Mouse (Mus musculus) limb, embryonic 15.5 days (tissue): ENCODE measurements at regions not wholly inside any gene's neighbourhood (a gene's known extent, or its start where the extent isn't known, plus 50 kb on each side); places are given as distances from the start of the nearest gene placed in this dataset.

ENCODE experiments used
- ATAC-seq: fragments of 200-750 bp; cut with Nextera tagmentation; 2 replicates; pipeline ENCODE4 v1.8.0; 2017; ENCODE audit warnings: low read depth, moderate TSS enrichment; ENCODE audit not compliant: insufficient number of reproducible peaks, low FRiP score, low TSS enrichment
- H3K27ac ChIP-seq: fragments of 300-500 bp; sonication (generic); 2 replicates; pipeline ENCODE4 v1.5.1; 2015; ENCODE audit warnings: moderate library complexity, mild to moderate bottlenecking, inconsistent platforms
- H3K27me3 ChIP-seq: fragments of 300-500 bp; sonication (generic); 2 replicates; pipeline ENCODE4 v1.6.1; 2015; ENCODE audit warnings: inconsistent platforms
- H3K36me3 ChIP-seq: fragments of 300-500 bp; sonication (generic); 2 replicates; pipeline ENCODE4 v1.6.1; 2015; ENCODE audit warnings: inconsistent platforms
- H3K4me1 ChIP-seq: fragments of 300-500 bp; sonication (generic); 2 replicates; pipeline ENCODE4 v1.6.1; 2015; ENCODE audit warnings: inconsistent platforms
- H3K4me2 ChIP-seq: fragments of 300-500 bp; sonication (generic); 2 replicates; pipeline ENCODE4 v1.6.1; 2015; ENCODE audit warnings: mild to moderate bottlenecking, inconsistent platforms
- H3K4me3 ChIP-seq: fragments of 300-500 bp; sonication (generic); 2 replicates; pipeline ENCODE4 v1.5.1; 2015; ENCODE audit warnings: mild to moderate bottlenecking, inconsistent platforms
- H3K9ac ChIP-seq: fragments of 300-500 bp; sonication (generic); 2 replicates; pipeline ENCODE4 v1.6.1; 2015; ENCODE audit warnings: inconsistent platforms
- H3K9me3 ChIP-seq: fragments of 300-500 bp; sonication (generic); 2 replicates; pipeline ENCODE4 v1.6.1; 2016; ENCODE audit warnings: inconsistent platforms
- WGBS: fragments of 180-500 bp; shearing (Covaris S2); methylation state at CpG from one replicate; pipeline ENCODE4 v1.1.7; 2015; 5-methylcytosine and 5-hydroxymethylcytosine counted together

DNA sequence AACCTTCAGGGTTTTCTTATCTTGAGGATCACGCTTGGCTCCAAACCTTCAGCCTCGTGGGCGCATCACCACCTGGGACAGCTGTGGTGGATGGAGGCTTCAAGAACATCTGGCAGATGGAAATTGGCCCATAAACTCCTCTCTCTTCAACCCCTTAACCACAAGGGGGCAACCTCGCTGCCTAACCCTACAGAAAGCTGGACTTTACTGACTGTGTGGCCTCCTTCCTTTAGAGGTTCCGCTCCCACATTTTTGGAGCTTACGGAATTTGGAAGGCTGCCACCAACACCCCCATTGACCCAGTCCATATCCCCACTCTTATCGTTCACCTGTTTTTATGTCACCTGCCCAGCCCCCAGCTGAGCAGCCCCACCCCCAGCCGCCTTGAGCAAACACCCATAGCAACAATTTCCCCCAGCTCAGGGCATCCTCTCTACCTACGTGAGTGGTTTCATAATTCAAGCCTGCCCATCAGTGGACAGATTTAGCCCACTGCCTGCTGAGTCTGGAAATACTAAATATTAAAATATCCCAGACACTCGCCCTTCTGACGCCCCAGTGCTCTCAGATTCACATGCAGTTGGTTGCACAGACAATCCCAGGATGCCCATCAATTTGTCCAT lies 167.0 kb upstream of the Slc22a22 start:
- H3K9me3 ChIP-seq: no peaks in the 10 kb centered on the region
- H3K4me1 ChIP-seq: peaks cover 5% of the 10 kb centered on the region; the same call in 1 of the 2 replicates
- ATAC-seq: no peak
- H3K9ac ChIP-seq: no peak overlapping the region
- no peak overlapping the region for H3K4me3 ChIP-seq
- H3K4me2 ChIP-seq: no peak overlapping the region
- 47% methylated on average over 11 of the region's 11 CpGs for WGBS
- H3K36me3 ChIP-seq: no peaks in the 10 kb centered on the region
- H3K27me3 ChIP-seq: no peaks in the 10 kb centered on the region
- no peak overlapping the region for H3K27ac ChIP-seq

DNA sequence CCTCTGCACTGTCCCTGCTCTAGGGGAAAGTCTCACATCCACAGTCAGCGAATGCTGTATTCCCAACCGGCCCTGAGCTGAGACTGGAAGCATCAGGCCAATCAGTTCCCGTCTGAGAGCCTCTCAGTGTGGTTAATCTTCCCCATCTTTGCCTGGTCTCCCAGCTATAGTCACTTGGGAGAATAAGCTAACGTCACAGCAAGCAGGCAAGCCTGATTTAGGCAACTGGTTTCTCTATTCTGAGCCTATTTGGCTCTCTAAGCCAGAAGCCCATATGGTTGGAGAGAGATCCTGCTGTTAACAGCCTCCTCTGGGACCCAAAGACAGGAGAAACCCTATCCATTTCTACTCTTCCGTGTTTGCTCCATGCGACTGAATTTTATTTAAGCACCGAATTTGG lies 161.7 kb upstream of the Slc22a22 start:
- H3K9ac ChIP-seq: no peak overlapping the region
- H3K9me3 ChIP-seq: no peaks in the 10 kb centered on the region
- H3K27me3 ChIP-seq: no peaks in the 10 kb centered on the region
- no peak overlapping the region for H3K4me3 ChIP-seq
- no peaks in the 10 kb centered on the region for H3K36me3 ChIP-seq
- H3K27ac ChIP-seq: no peak overlapping the region
- 62% methylated on average over 7 of the region's 7 CpGs for WGBS
- H3K4me1 ChIP-seq: no peaks in the 10 kb centered on the region
- no peak for ATAC-seq
- no peak overlapping the region for H3K4me2 ChIP-seq

DNA sequence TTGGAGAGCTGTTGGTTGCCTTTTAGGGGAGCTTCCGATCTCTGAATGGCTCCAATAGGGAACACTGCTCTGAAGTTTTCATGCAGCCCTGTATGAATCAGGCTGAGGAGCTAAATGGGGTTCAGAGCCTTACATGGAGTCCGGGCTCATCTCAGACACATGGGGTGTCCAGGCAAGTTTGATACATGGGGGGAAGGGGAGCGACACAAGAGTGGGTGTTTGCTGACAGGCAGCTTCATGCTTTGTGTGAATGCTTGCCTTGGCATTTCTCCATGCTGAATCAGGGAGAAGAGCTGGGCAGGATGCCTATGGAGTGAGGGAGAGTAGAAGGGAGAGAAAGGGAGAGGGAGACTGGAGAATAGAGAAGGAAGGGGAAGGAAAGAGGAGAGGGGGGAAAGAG lies 155.6 kb upstream of the Slc22a22 start:
- no peak overlapping the region for H3K9ac ChIP-seq
- H3K9me3 ChIP-seq: no peaks in the 10 kb centered on the region
- no peak overlapping the region for H3K4me3 ChIP-seq
- WGBS: 69% methylated on average over 3 of the region's 3 CpGs
- H3K27ac ChIP-seq: no peak overlapping the region
- H3K36me3 ChIP-seq: no peaks in the 10 kb centered on the region
- H3K27me3 ChIP-seq: no peaks in the 10 kb centered on the region
- no peak overlapping the region for H3K4me2 ChIP-seq
- no peak for ATAC-seq
- H3K4me1 ChIP-seq: no peaks in the 10 kb centered on the region

DNA sequence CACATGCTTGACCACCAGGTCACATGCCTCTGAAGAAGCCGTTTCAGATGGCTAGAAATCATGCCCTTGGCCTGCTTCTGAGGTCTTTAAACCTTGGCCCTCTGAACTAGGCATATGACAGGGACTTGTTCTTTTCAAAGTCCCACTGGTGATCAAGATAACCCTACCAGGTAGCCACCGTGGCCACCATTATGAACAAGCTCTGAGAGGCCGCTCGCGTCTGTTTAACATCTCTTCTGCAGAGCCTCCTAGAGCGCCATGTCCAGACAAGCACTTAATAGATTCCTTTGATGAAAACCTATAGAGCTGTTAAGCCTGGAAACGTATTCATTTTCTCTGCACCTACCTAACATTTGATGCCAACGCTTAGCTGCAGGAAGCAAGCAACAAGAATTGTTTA lies 155.1 kb upstream of the Slc22a22 start:
- 78% methylated on average over 8 of the region's 8 CpGs for WGBS
- H3K4me1 ChIP-seq: no peaks in the 10 kb centered on the region
- H3K27ac ChIP-seq: no peak overlapping the region
- no peaks in the 10 kb centered on the region for H3K36me3 ChIP-seq
- no peak for ATAC-seq
- H3K4me2 ChIP-seq: no peak overlapping the region
- no peak overlapping the region for H3K9ac ChIP-seq
- H3K9me3 ChIP-seq: no peaks in the 10 kb centered on the region
- no peaks in the 10 kb centered on the region for H3K27me3 ChIP-seq
- H3K4me3 ChIP-seq: no peak overlapping the region

DNA sequence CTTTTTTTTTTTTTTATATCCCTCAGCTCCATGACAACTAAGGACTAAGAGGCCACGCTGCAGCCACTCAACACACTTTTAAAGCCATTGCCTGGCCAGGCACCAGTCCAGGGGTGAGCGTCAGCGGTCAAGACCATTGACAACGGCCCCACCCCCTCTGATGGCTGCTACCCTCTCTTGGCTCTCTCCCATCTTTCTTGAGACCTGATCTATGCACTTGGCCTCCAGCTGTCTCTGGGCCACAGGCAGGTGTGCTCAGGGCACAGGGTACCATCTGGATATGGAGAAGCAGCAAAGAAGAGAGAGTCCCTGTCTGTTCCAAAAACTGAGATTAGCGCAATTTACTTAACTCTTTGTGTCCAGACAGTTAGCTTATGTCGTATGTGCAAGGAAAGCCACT lies 141.0 kb upstream of the Slc22a22 start:
- no peaks in the 10 kb centered on the region for H3K9me3 ChIP-seq
- no peak overlapping the region for H3K9ac ChIP-seq
- H3K4me2 ChIP-seq: no peak overlapping the region
- H3K27me3 ChIP-seq: no peaks in the 10 kb centered on the region
- no peak overlapping the region for H3K4me3 ChIP-seq
- no peaks in the 10 kb centered on the region for H3K36me3 ChIP-seq
- no peak overlapping the region for H3K27ac ChIP-seq
- H3K4me1 ChIP-seq: 0 out of 2 replicates have a peak, but pooled peaks cover 2% of the 10 kb centered on the region
- WGBS: 84% methylated on average over 6 of the region's 6 CpGs
- ATAC-seq: no peak

DNA sequence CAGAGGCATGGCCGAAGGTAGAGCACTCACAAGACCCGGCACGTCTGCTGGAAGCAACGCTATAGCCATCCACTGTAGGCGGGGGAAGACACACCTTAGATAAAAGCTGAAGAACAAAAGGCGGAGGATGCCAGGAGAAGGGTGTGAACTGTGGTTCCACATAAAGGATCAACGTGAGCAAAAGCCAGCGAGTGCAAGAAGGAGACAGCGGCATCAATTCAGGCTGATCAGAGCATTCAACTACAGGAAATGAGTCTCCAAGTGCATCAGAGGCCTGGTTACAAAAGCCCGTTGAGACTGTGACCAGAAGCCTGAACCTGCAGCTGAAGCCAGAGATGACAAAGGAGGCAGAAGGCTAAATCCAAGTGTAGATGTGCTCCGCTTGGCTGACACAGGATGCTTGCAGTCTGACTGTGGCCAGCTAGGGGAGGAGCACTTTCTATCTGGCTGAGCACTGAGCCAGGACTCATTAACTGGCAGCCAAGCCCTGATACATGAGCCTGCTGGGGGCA lies 139.5 kb upstream of the Slc22a22 start:
- WGBS: 43% methylated on average over 11 of the region's 11 CpGs
- H3K4me1 ChIP-seq: 0 out of 2 replicates have a peak, but pooled peaks cover 2% of the 10 kb centered on the region
- H3K9ac ChIP-seq: no peak overlapping the region
- H3K4me3 ChIP-seq: no peak overlapping the region
- H3K9me3 ChIP-seq: no peaks in the 10 kb centered on the region
- no peaks in the 10 kb centered on the region for H3K36me3 ChIP-seq
- no peaks in the 10 kb centered on the region for H3K27me3 ChIP-seq
- H3K4me2 ChIP-seq: no peak overlapping the region
- no peak for ATAC-seq
- H3K27ac ChIP-seq: peak overlapping the region; percentile 39

DNA sequence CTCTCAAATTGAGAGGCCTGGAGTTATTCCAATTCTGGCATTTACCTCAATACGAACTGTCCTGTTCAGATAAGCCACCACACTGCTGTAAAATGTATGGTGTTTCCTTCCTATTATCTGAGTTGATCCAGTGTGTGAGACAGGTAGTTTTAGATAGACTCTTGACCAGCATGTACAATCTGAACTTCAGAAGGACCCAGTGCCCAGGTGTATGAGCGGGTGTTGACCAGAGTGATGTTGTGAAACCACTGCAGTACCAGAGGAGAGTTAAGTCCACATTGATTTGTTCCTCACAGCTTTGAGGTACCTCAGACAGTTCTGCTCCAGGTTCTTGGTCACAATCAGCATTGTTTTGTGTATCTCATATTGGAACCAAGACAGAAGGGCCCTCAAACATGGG lies 132.6 kb upstream of the Slc22a22 start:
- H3K9ac ChIP-seq: no peak overlapping the region
- 88% methylated on average over 2 of the region's 2 CpGs for WGBS

DNA sequence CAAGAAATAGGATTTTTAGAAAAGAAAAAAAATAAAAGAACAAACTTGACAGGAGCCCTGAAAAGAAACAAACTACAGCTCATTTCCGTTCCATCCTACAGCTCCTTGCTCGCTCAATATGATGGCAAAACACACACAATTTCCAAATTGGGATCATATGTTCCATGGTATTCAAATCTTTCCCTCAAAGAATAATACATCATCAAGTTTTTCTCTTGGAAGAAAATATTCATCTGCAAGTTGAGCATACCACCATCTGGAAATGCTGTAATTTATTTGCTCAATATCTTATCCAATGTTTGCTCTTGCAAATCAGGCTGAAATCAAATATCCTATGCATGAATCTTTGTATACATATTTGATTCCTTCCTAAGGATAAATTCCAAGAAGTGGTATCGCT lies 131.1 kb upstream of the Slc22a22 start:
- whole genome bisulfite sequencing: 71% methylated on average over 3 of the region's 3 CpGs
- Histone ChIP-seq H3K9ac (no peak overlapping the region), H3K9me3 (no peaks in the 10 kb centered on the region), H3K27ac (no peak overlapping the region), H3K27me3 (no peaks in the 10 kb centered on the region), H3K4me3 (no peak overlapping the region), H3K4me1 (no peaks in the 10 kb centered on the region), H3K36me3 (no peaks in the 10 kb centered on the region), H3K4me2 (no peak overlapping the region)
- no peak for ATAC-seq

More for the DNA sequence above, 132.6 kb upstream of the Slc22a22 start:
- no peak for ATAC-seq
- H3K4me1 ChIP-seq: no peaks in the 10 kb centered on the region
- H3K4me2 ChIP-seq: no peak overlapping the region
- no peak overlapping the region for H3K27ac ChIP-seq
- no peaks in the 10 kb centered on the region for H3K27me3 ChIP-seq
- no peaks in the 10 kb centered on the region for H3K36me3 ChIP-seq
- H3K4me3 ChIP-seq: no peak overlapping the region
- H3K9me3 ChIP-seq: no peaks in the 10 kb centered on the region

DNA sequence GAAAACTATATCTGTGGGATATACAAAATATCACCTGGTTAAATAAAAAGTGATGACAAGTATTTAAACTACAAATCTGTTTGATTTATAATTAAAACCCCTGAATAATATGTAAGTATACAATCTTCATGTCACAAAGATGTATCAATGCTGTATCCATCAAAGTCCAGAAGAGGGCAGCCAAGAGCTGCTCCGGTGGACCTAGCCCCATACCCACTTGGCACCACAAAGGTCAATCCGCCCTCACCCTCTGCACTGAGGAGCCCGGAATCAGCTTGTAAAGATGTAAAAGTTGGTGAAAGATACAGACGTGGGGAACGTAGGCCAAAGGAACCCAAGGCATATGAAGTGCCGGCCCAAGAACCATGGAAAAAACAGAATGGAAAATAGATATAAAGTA lies 123.1 kb upstream of the Slc22a22 start:
- Histone ChIP-seq H3K4me1 (no peaks in the 10 kb centered on the region), H3K36me3 (no peaks in the 10 kb centered on the region), H3K9ac (no peak overlapping the region), H3K4me3 (no peak overlapping the region), H3K27me3 (no peaks in the 10 kb centered on the region), H3K4me2 (no peak overlapping the region), H3K9me3 (no peaks in the 10 kb centered on the region), H3K27ac (no peak overlapping the region)
- ATAC-seq: no peak
- WGBS: 10% methylated on average over 6 of the region's 6 CpGs

DNA sequence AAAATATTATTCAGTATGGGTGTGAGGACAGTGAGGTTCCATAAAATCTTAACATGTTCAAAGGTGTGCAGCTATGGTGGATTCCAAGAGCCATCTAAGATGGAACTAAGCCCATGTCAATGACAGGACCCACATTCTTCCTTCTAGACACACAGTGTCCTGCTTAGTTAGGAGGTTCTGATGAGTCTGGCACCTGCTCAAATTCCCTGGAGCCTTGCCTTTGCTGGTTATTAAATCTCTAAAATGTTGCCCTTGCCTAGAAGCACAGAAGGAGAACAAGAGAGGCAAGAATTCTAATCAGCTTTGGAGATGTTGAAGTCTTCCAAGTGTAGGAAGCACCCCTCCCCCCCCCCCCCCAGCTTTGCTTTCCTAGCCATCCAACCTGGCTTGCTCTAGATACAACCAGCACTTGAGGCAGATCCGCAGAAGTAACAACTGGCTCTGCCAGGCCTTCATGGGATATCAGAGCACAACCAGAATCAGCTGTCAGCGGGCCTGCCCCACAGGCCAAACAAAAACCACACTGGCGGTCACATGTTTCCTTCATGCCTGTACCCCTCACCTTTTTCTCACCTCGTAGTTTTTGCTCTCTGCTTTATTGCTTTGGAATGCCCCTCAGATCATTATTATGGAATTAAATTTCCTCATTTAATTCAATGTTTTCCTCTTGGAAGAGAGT lies 116.0 kb upstream of the Slc22a22 start:
- H3K27me3 ChIP-seq: no peaks in the 10 kb centered on the region
- no peaks in the 10 kb centered on the region for H3K9me3 ChIP-seq
- no peak overlapping the region for H3K27ac ChIP-seq
- no peak overlapping the region for H3K9ac ChIP-seq
- WGBS: 65% methylated on average over 4 of the region's 4 CpGs
- ATAC-seq: no peak
- H3K36me3 ChIP-seq: no peaks in the 10 kb centered on the region
- peaks cover 13% of the 10 kb centered on the region for H3K4me1 ChIP-seq
- H3K4me2 ChIP-seq: no peak overlapping the region
- no peak overlapping the region for H3K4me3 ChIP-seq

DNA sequence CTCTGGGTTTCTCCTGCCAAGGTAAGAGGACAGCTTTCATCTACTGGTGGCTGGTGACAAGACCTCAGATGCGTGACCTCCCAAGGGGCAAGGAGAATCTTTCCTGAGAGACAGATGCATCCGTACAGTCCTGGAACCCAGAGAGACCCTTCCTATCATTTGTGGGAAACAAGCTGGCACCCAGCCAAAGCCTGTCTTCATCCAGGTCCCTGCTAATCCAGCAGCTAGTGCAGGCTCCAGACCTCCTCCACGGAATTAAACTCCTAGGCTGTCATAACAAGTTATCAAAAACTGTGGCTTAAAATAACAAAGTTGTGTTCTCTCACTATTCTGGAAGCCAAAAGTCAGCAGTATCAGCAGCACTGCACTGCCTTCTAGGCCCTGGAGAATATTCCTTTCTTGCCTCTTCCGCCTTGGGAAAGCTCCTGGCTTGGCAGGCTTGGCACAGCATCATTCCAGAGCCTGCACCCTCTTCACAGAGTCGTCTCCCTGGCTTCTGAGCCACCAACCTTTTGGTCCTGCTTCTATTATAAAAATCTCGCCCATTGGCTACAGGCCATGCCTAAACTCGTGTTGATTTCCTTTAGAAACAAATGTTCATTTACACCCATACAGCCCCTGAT lies 113.3 kb upstream of the Slc22a22 start:
- H3K36me3 ChIP-seq: no peaks in the 10 kb centered on the region
- H3K4me1 ChIP-seq: peaks cover 13% of the 10 kb centered on the region
- no peaks in the 10 kb centered on the region for H3K9me3 ChIP-seq
- H3K4me2 ChIP-seq: no peak overlapping the region
- no peak overlapping the region for H3K9ac ChIP-seq
- no peak for ATAC-seq
- H3K4me3 ChIP-seq: no peak overlapping the region
- H3K27me3 ChIP-seq: no peaks in the 10 kb centered on the region
- 50% methylated on average over 7 of the region's 7 CpGs for WGBS
- no peak overlapping the region for H3K27ac ChIP-seq
